In the genomic region with DNA sequence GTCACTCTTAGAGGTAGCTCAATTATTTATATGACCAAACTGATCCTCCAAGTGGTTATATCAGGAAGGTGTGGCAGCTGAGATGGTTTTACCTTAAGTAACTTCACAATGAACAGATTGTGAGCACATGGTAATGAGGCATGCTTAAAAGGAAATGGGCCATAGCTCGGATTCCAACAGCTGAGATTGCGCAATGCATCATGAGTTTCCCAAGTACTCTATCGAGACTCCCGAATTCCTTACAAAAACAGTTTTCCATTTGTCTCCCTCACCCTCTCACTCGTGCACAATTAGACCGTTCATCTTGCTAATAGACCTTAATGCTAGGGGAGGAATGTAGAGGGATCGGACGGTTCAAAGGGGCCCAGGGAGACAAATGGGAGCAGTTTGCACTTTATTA, we compare ENCODE assay signal across 13 mouse cellular contexts.
DNase-seq lines count a peak whose midpoint lies in the region; ATAC-seq and TF ChIP-seq lines count a peak whose summit lies in the region.
"Had no signal": no experiment of that assay in that cellular context is flagged by ENCODE, and none has a peak within 500 bp of the region (broad histone marks: within the 10 kb centered on the region; RNA-seq: fewer than 3 reads in every experiment).

No protein-coding gene starts in this region.

- TF ChIP-seq CTCF in gastrocnemius, adult 2 months (IDR thresholded peaks at IDR 0.05): no peak

- no peak overlapping the region for H3K4me2 ChIP-seq in limb, embryonic 14.5 days (replicated peaks; ENCODE audit: low read depth, low read length, severe bottlenecking)
- H3K4me2 ChIP-seq: heart, embryonic 15.5 days; limb, embryonic 13.5 days; stomach, embryonic 15.5 days had no signal

- WGBS in limb, embryonic 14.5 days: 38% methylated on average over 8 of the region's 8 CpGs
- WGBS in limb, embryonic 10.5 days: 40% methylated on average over 8 of the region's 8 CpGs

- no peak for ATAC-seq in limb, embryonic 14.5 days (ENCODE audit: low FRiP score, low read depth)
- ATAC-seq: forebrain, postnatal 0 days had no signal

- intact Hi-C loops in gastrocnemius, adult 2 months (cut with DNase I): no loop called here
- intact Hi-C loops in gastrocnemius, postnatal 36 days (cut with DNase I): no loop called here

- 0 out of 2 replicates have a peak overlapping the region, but pooled peaks have one; percentile 8 for H3K27ac ChIP-seq in gastrocnemius, adult 2 months
- H3K27ac ChIP-seq in limb, embryonic 14.5 days (replicated peaks; ENCODE audit: low read depth, low read length): no peak overlapping the region
- no peak overlapping the region for H3K27ac ChIP-seq in limb, embryonic 10.5 days
- H3K27ac ChIP-seq: heart, embryonic 15.5 days; limb, embryonic 13.5 days; stomach, embryonic 15.5 days had no signal

- no peaks in the 10 kb centered on the region; the same call in 1 of the 2 replicates for H3K4me1 ChIP-seq in limb, embryonic 14.5 days (ENCODE audit: control insufficient read depth, insufficient read depth, low read length)
- H3K4me1 ChIP-seq in limb, embryonic 10.5 days: peaks cover 16% of the 10 kb centered on the region
- H3K4me1 ChIP-seq: heart, embryonic 15.5 days; stomach, embryonic 15.5 days had no signal

- H3K27me3 ChIP-seq in limb, embryonic 14.5 days (ENCODE audit: control insufficient read depth, insufficient read depth, low read length): no peaks in the 10 kb centered on the region
- no peaks in the 10 kb centered on the region for H3K27me3 ChIP-seq in limb, embryonic 10.5 days (ENCODE audit: low read depth, poor library complexity, severe bottlenecking)
- H3K27me3 ChIP-seq: heart, embryonic 15.5 days; limb, embryonic 13.5 days; stomach, embryonic 15.5 days had no signal

- no peaks in the 10 kb centered on the region for H3K9me3 ChIP-seq in limb, embryonic 14.5 days (ENCODE audit: control insufficient read depth, low read length)
- H3K9me3 ChIP-seq in limb, embryonic 10.5 days (replicated peaks): no peaks in the 10 kb centered on the region
- H3K9me3 ChIP-seq: heart, embryonic 15.5 days; limb, embryonic 13.5 days; stomach, embryonic 15.5 days had no signal

- no peak overlapping the region for H3K4me3 ChIP-seq in gastrocnemius, adult 2 months
- no peak overlapping the region for H3K4me3 ChIP-seq in limb, embryonic 14.5 days (replicated peaks; ENCODE audit: low read length)
- H3K4me3 ChIP-seq in limb, embryonic 10.5 days: no peak overlapping the region
- H3K4me3 ChIP-seq: heart, embryonic 15.5 days; limb, embryonic 13.5 days; stomach, embryonic 15.5 days had no signal

- H3K36me3 ChIP-seq in limb, embryonic 14.5 days (ENCODE audit: control insufficient read depth, insufficient read depth, low read length): peaks cover 2% of the 10 kb centered on the region; the same call in 1 of the 2 replicates
- peaks cover 13% of the 10 kb centered on the region for H3K36me3 ChIP-seq in limb, embryonic 10.5 days

- DNase-seq in gastrocnemius, adult 2 months: peak; percentile 29
- no peak for DNase-seq in gastrocnemius, postnatal 36 days
- DNase-seq in limb, embryonic 14.5 days (ENCODE audit: low spot score): peak; percentile 27
- no peak for DNase-seq in limb, embryonic 10.5 days (ENCODE audit: low spot score)
- DNase-seq in kidney, postnatal 36 days: peak; percentile 33 to 62
- peak; percentile 25 for DNase-seq in yolk sac, embryonic 10.5 days (ENCODE audit: low spot score)
- no peak for DNase-seq in layer of hippocampus, adult 9-11 months
- no peak for DNase-seq in ovary, postnatal 36 days (ENCODE audit: low spot score)
- DNase-seq: forebrain, postnatal 0 days; right cerebral cortex, adult 18-20 months had no signal

- TF ChIP-seq POLR2A in limb, embryonic 14.5 days (IDR thresholded peaks at IDR 0.05; ENCODE audit: borderline replicate concordance, extremely low read depth, insufficient read depth, insufficient read length): no peak

- no peak overlapping the region for H3K9ac ChIP-seq in limb, embryonic 14.5 days (ENCODE audit: low read depth, low read length, severe bottlenecking)
- H3K9ac ChIP-seq: forebrain, postnatal 0 days; heart, embryonic 15.5 days; limb, embryonic 13.5 days; stomach, embryonic 15.5 days had no signal

Comparison
In these comparisons a context has a peak if more than half of its experiments do, and no peak if none do; other contexts are left out.
1. DNase-seq: peak in gastrocnemius, adult 2 months (single experiment), limb, embryonic 14.5 days (single experiment), kidney, postnatal 36 days (2 of 2) and yolk sac, embryonic 10.5 days (single experiment); none in gastrocnemius, postnatal 36 days (0 of 2), limb, embryonic 10.5 days (single experiment), layer of hippocampus, adult 9-11 months (single experiment) and ovary, postnatal 36 days (single experiment).